Mouse (Mus musculus): ENCODE data around the gene Adk. TPM values are rescaled to one million over a fixed set of nuclear protein-coding genes. Genes with fewer than 3 reads are reported as not detected.

Adk gene
- polyA plus RNA-seq, 1 experiment: 18.5 TPM

DNA sequence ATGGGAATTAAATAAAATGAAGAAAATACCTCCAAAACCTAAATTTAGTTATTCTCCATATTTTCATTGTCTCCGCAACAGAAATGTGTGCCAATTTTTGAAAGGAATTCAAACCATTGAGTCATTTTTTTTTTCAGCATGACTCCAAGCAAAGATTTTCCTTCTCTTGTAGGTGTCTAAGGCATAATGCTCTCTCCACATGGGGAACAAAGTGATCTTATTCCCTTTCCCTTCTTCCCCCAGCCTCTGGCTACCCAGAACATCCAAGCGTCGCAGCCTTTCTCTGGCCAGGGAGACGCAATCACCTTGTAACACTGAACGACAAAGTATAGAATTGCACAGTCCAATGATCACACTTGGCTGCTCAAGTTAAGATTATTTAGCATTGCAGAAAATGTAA, 320.3 kb downstream of the Adk start:
- no peak for DNase-seq
- 95% methylated on average over 5 of the region's 5 CpGs for WGBS

DNA sequence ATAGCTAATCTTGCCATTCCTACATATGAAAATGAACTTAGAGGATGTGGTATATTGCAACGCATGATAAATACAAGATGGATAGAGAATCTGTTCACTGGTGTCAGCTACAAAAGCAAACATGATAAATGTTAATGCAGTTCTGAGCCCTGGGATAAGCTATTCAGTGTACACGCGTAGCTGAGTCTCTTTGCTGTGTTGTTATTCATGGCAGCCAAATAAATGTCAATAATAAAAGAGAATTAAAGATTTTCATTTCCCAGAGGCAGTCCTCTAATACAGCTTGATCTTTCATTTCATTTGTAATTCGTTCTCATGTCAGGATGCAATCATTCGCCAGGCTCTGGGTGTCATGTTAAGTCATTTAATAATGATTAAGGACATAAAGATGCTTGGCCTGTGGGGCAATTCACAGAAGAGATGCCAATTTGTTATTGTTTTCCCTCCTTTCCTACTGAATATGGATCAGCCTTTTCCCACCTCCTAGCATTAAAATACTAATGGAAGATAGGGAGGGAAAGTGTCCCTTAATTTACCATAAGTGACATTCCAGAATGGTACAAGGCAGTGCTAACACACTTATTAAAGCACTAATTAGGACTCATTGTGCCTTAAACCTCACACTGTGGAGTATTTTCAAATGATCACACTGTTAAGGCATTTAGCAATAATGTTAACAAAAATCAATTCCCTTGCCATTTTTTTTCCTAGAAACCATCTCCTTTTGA, 331.5 kb downstream of the Adk start:
- no peaks in the 10 kb centered on the region for H3K4me1 ChIP-seq (replicated peaks; ENCODE audit: control insufficient read depth, insufficient read depth, low read length)

More for the DNA sequence above, 320.3 kb downstream of the Adk start:
- Histone ChIP-seq H3K4me1 (replicated peaks; ENCODE audit: control insufficient read depth, insufficient read depth, low read length) (no peaks in the 10 kb centered on the region), H3K4me3 (ENCODE audit: control insufficient read depth, insufficient read depth, low read length) (no peak overlapping the region), H3K27me3 (ENCODE audit: control insufficient read depth, insufficient read depth, low read length) (no peaks in the 10 kb centered on the region), H3K27ac (ENCODE audit: control insufficient read depth, insufficient read depth, low read length) (no peak overlapping the region), H3K36me3 (ENCODE audit: control insufficient read depth, insufficient read depth, low read length) (no peaks in the 10 kb centered on the region)
- no peak for TF ChIP-seq POLR2A (IDR thresholded peaks at IDR 0.05; ENCODE audit: control insufficient read depth, extremely low read depth, insufficient read depth, low read length, poor library complexity)
- TF ChIP-seq CTCF (IDR thresholded peaks at IDR 0.05; ENCODE audit: borderline replicate concordance, control insufficient read depth, extremely low read depth, insufficient read depth, low read length, poor library complexity): no peak

DNA sequence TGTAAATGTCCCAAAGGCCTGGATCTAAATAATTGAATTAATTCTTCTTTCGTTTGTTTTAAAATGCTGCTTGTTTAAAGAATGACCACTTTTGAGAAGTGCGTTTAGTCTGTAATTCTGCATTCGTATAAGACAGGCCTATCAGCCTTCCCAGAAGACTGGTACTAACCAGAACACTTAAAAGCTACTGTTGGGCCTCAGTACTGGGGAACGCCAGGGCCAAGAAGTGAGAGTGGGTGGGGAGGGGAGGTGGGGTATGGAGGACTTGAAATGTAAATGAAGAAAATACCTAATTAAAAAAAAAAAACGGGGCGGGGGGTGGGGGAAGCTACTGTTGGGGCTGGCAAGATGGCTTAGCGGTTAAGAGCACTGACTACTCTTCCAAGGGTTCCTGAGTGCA, 347.1 kb downstream of the Adk start:
- Histone ChIP-seq H3K4me1 (replicated peaks; ENCODE audit: control insufficient read depth, insufficient read depth, low read length) (no peaks in the 10 kb centered on the region), H3K36me3 (ENCODE audit: control insufficient read depth, insufficient read depth, low read length) (no peaks in the 10 kb centered on the region), H3K27me3 (ENCODE audit: control insufficient read depth, insufficient read depth, low read length) (no peaks in the 10 kb centered on the region), H3K27ac (ENCODE audit: control insufficient read depth, insufficient read depth, low read length) (no peak overlapping the region), H3K4me3 (ENCODE audit: control insufficient read depth, insufficient read depth, low read length) (no peak overlapping the region)
- WGBS: 97% methylated on average over 7 of the region's 7 CpGs
- DNase-seq: no peak
- no peak for TF ChIP-seq CTCF (IDR thresholded peaks at IDR 0.05; ENCODE audit: borderline replicate concordance, control insufficient read depth, extremely low read depth, insufficient read depth, low read length, poor library complexity)

More for the DNA sequence above, 331.5 kb downstream of the Adk start:
- H3K27ac ChIP-seq (ENCODE audit: control insufficient read depth, insufficient read depth, low read length): no peak overlapping the region
- no peaks in the 10 kb centered on the region for H3K36me3 ChIP-seq (ENCODE audit: control insufficient read depth, insufficient read depth, low read length)
- TF ChIP-seq CTCF (IDR thresholded peaks at IDR 0.05; ENCODE audit: borderline replicate concordance, control insufficient read depth, extremely low read depth, insufficient read depth, low read length, poor library complexity) (no peak), POLR2A (IDR thresholded peaks at IDR 0.05; ENCODE audit: control insufficient read depth, extremely low read depth, insufficient read depth, low read length, poor library complexity) (no peak)
- WGBS: 97% methylated on average over 5 of the region's 5 CpGs
- no peaks in the 10 kb centered on the region for H3K27me3 ChIP-seq (ENCODE audit: control insufficient read depth, insufficient read depth, low read length)
- no peak overlapping the region for H3K4me3 ChIP-seq (ENCODE audit: control insufficient read depth, insufficient read depth, low read length)
- no peak for DNase-seq

DNA sequence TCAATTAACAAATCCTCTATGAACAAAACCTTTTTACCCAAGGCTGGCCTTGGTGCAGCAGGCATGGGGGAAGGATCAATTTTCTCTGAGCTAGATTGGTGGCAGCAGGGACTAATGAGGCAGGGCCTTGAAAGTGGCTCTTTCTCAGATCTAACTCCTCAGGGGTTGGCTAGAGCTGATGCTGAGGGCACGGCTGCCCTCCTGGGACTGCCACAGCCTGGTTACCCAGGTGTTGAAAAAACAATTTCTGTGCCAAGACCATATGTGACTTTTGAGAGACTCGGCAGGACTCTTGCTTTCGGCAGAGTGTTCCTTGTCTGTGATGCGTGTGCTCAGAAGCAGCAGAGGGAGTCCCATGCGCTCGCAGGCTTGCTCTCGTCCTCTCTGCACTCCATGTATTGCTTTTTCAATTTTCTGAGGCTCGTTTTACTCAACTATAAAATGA, 349.8 kb downstream of the Adk start:
- no peak overlapping the region for H3K27ac ChIP-seq (ENCODE audit: control insufficient read depth, insufficient read depth, low read length)
- WGBS: 94% methylated on average over 8 of the region's 8 CpGs
- no peak overlapping the region for H3K4me3 ChIP-seq (ENCODE audit: control insufficient read depth, insufficient read depth, low read length)
- no peaks in the 10 kb centered on the region for H3K27me3 ChIP-seq (ENCODE audit: control insufficient read depth, insufficient read depth, low read length)
- no peaks in the 10 kb centered on the region for H3K36me3 ChIP-seq (ENCODE audit: control insufficient read depth, insufficient read depth, low read length)
- H3K4me1 ChIP-seq (replicated peaks; ENCODE audit: control insufficient read depth, insufficient read depth, low read length): no peaks in the 10 kb centered on the region
- no peak for DNase-seq
- TF ChIP-seq CTCF (IDR thresholded peaks at IDR 0.05; ENCODE audit: borderline replicate concordance, control insufficient read depth, extremely low read depth, insufficient read depth, low read length, poor library complexity): no peak
- no peak for TF ChIP-seq POLR2A (IDR thresholded peaks at IDR 0.05; ENCODE audit: control insufficient read depth, extremely low read depth, insufficient read depth, low read length, poor library complexity)

DNA sequence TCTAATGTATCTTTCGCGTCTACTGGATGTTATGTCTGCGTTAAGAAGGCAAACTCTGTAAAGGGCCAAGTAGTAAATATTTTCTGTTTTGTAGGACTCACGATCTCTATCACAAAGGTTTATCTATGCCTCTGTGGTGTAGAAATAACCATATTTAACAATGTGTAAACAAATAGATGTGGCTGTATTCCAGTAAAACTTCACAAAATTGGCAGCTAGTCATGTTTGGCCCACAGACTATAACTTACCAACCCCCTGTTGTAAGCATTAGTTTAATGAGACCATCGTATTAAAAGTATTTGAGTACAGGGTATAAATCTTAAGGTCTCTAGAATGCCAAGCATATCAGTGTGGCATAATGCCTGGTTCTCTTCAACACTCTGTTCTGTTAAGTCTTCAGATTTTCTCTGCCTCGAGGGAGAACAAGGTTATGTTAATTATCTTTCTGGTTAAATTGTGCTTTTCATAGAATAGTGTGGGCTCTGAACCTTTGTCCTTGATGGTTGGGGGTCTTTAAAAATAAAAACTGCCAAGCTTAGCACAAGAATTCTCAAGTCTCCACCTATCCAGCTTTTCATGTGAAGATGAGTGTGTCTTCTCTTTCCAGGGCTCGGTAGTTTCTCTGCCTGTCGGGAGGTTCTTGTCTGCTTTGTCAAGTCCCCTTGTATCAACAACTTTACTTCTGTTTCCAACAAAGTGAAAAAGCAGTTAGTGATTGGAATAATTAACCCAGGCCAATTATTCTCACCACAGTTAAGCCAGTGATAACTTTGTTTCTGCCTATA, 350.4 kb downstream of the Adk start:
- no peaks in the 10 kb centered on the region for H3K27me3 ChIP-seq (ENCODE audit: control insufficient read depth, insufficient read depth, low read length)
- no peak for TF ChIP-seq POLR2A (IDR thresholded peaks at IDR 0.05; ENCODE audit: control insufficient read depth, extremely low read depth, insufficient read depth, low read length, poor library complexity)
- WGBS: 97% methylated on average over 8 of the region's 8 CpGs
- no peak for DNase-seq
- H3K4me3 ChIP-seq (ENCODE audit: control insufficient read depth, insufficient read depth, low read length): no peak overlapping the region
- no peaks in the 10 kb centered on the region for H3K36me3 ChIP-seq (ENCODE audit: control insufficient read depth, insufficient read depth, low read length)
- H3K4me1 ChIP-seq (replicated peaks; ENCODE audit: control insufficient read depth, insufficient read depth, low read length): no peaks in the 10 kb centered on the region
- no peak overlapping the region for H3K27ac ChIP-seq (ENCODE audit: control insufficient read depth, insufficient read depth, low read length)

DNA sequence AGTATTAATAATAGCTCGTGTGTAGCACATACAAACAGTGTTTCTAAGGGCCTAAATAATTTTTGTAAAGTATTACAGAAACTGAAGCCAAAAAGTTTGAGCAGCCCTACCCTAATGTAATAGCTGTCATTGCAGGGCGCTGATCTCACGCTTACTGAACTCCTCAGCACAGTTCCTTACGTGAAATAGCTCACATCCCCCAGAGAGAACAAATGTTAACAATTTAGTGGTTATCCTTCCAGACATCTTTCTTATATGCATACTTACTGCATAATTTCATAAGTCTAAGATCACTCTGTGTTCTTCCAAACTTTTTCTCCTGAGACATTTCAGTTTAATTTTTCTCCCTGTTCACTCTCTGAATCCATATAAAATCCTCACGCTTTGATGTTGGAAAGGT, 354.6 kb downstream of the Adk start:
- no peaks in the 10 kb centered on the region for H3K27me3 ChIP-seq (ENCODE audit: control insufficient read depth, insufficient read depth, low read length)
- H3K27ac ChIP-seq (ENCODE audit: control insufficient read depth, insufficient read depth, low read length): no peak overlapping the region
- TF ChIP-seq POLR2A (IDR thresholded peaks at IDR 0.05; ENCODE audit: control insufficient read depth, extremely low read depth, insufficient read depth, low read length, poor library complexity) (no peak), CTCF (IDR thresholded peaks at IDR 0.05; ENCODE audit: borderline replicate concordance, control insufficient read depth, extremely low read depth, insufficient read depth, low read length, poor library complexity) (no peak)
- H3K36me3 ChIP-seq (ENCODE audit: control insufficient read depth, insufficient read depth, low read length): no peaks in the 10 kb centered on the region
- no peak overlapping the region for H3K4me3 ChIP-seq (ENCODE audit: control insufficient read depth, insufficient read depth, low read length)
- no peak for DNase-seq
- WGBS: 97% methylated on average over 5 of the region's 5 CpGs
- no peaks in the 10 kb centered on the region for H3K4me1 ChIP-seq (replicated peaks; ENCODE audit: control insufficient read depth, insufficient read depth, low read length)

Measured in thymus, adult 2 months (tissue).